Mouse (Mus musculus): ENCODE results near the gene Abca13. TPM values are rescaled to one million over a fixed set of nuclear protein-coding genes. Genes with fewer than 3 reads are reported as not detected.

Abca13 gene
- polyA plus RNA-seq, 1 experiment: 0.04 TPM

DNA sequence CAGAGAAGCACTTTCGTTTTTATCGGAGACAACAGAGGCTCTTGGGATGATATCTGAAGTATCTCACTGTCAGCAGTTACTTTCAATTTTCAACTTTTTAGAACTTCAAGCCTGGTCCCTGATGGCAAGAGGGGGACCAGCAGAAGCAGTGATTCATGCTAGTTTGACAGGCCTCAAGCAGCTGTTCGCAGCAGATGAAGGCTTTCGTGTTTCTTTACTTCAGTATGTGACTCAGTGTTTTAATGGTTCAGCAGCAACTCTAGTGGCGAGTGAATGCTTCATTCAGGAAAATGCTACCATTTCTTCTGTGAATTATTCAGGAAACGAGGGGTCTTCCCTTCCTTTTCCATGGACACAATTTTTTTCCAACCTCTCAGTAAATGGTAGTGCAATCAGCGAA lies 99.4 kb downstream of the Abca13 start:
- TF ChIP-seq POLR2A (IDR thresholded peaks at IDR 0.05; ENCODE audit: control insufficient read depth, low read depth, low read length) (no peak), CTCF (IDR thresholded peaks at IDR 0.05; ENCODE audit: control insufficient read depth, insufficient read depth, insufficient replicate concordance, low read depth, low read length) (no peak)
- H3K4me3 ChIP-seq (ENCODE audit: control insufficient read depth, low read depth, low read length): no peak overlapping the region
- no peaks in the 10 kb centered on the region for H3K27me3 ChIP-seq (ENCODE audit: control insufficient read depth, insufficient read depth, low read length)
- H3K36me3 ChIP-seq (ENCODE audit: control insufficient read depth, insufficient read depth, low read length): no peaks in the 10 kb centered on the region
- no peak overlapping the region for H3K27ac ChIP-seq (ENCODE audit: control insufficient read depth, insufficient read depth, low read depth, low read length)
- no peaks in the 10 kb centered on the region for H3K4me1 ChIP-seq (ENCODE audit: control insufficient read depth, insufficient read depth, low read length)

DNA sequence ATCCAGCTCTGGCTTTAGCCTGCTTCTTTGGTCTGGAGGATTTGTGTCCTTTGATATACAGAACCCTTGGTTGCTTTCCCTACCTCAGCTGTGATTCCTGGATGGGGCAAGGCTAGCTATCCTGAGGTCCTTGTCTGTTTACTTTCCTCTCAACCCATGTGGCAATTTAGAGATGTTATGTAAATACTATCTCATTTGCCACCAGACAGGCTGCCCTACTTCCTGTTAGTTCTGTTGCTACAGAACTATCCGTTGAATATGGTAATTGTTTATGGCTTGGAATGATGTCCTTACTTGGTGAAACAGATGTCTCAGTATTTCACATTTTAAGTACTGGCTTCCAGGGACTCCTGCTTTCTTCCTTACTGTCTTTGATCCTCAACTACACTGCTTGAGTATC lies 107.9 kb downstream of the Abca13 start:
- no peak for TF ChIP-seq POLR2A (IDR thresholded peaks at IDR 0.05; ENCODE audit: control insufficient read depth, low read depth, low read length)
- TF ChIP-seq CTCF (IDR thresholded peaks at IDR 0.05; ENCODE audit: control insufficient read depth, insufficient read depth, insufficient replicate concordance, low read depth, low read length): no peak
- Histone ChIP-seq H3K36me3 (ENCODE audit: control insufficient read depth, insufficient read depth, low read length) (no peaks in the 10 kb centered on the region), H3K4me3 (ENCODE audit: control insufficient read depth, low read depth, low read length) (no peak overlapping the region), H3K27ac (ENCODE audit: control insufficient read depth, insufficient read depth, low read depth, low read length) (no peak overlapping the region), H3K4me1 (ENCODE audit: control insufficient read depth, insufficient read depth, low read length) (no peaks in the 10 kb centered on the region), H3K27me3 (ENCODE audit: control insufficient read depth, insufficient read depth, low read length) (no peaks in the 10 kb centered on the region)

DNA sequence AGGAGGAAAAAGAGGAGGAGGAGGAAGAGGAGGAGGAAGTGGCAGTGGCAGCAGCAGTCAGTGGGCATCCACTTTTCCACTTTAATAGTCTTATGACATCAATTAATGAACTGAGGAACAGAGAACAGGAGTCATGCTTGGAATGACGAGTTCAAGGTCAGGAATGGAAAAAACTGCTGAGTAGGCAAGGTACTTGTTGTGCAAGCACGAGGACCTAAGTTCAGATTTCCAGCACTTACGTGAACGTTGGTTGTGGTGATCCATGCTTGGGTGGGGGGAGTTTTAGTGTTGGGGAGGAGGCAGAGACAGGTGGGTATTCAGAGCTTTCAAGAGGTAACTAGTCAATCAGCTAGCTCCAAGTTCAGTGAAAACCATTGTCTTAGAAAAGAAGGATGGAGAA lies 113.7 kb downstream of the Abca13 start:
- Histone ChIP-seq H3K27me3 (ENCODE audit: control insufficient read depth, insufficient read depth, low read length) (no peaks in the 10 kb centered on the region), H3K36me3 (ENCODE audit: control insufficient read depth, insufficient read depth, low read length) (no peaks in the 10 kb centered on the region), H3K4me3 (ENCODE audit: control insufficient read depth, low read depth, low read length) (no peak overlapping the region), H3K27ac (ENCODE audit: control insufficient read depth, insufficient read depth, low read depth, low read length) (no peak overlapping the region), H3K4me1 (ENCODE audit: control insufficient read depth, insufficient read depth, low read length) (no peaks in the 10 kb centered on the region)
- no peak for TF ChIP-seq POLR2A (IDR thresholded peaks at IDR 0.05; ENCODE audit: control insufficient read depth, low read depth, low read length)
- no peak for TF ChIP-seq CTCF (IDR thresholded peaks at IDR 0.05; ENCODE audit: control insufficient read depth, insufficient read depth, insufficient replicate concordance, low read depth, low read length)

DNA sequence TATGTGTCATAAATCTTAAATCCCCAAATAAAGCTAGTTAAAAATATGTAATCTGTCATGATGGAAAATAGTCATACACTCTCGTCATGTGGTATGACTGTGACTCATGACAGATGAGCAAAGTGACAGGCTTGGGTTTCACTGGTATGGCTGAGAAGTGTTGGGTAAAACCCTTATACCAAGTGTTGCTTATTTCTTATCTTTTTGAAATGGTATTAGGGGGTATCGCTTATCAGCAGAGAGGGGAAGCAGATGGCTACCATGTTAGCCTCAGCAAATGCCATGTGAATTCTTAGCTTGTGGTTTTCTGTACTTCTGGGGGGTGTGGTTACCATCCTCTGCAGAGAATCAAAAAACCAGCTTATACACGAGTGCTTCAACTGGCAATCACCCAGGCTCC lies 124.8 kb downstream of the Abca13 start:
- TF ChIP-seq POLR2A (IDR thresholded peaks at IDR 0.05; ENCODE audit: control insufficient read depth, low read depth, low read length) (no peak), CTCF (IDR thresholded peaks at IDR 0.05; ENCODE audit: control insufficient read depth, insufficient read depth, insufficient replicate concordance, low read depth, low read length) (no peak)
- H3K4me3 ChIP-seq (ENCODE audit: control insufficient read depth, low read depth, low read length): no peak overlapping the region
- no peaks in the 10 kb centered on the region for H3K4me1 ChIP-seq (ENCODE audit: control insufficient read depth, insufficient read depth, low read length)
- no peaks in the 10 kb centered on the region for H3K27me3 ChIP-seq (ENCODE audit: control insufficient read depth, insufficient read depth, low read length)
- no peak overlapping the region for H3K27ac ChIP-seq (ENCODE audit: control insufficient read depth, insufficient read depth, low read depth, low read length)
- no peaks in the 10 kb centered on the region for H3K36me3 ChIP-seq (ENCODE audit: control insufficient read depth, insufficient read depth, low read length)

DNA sequence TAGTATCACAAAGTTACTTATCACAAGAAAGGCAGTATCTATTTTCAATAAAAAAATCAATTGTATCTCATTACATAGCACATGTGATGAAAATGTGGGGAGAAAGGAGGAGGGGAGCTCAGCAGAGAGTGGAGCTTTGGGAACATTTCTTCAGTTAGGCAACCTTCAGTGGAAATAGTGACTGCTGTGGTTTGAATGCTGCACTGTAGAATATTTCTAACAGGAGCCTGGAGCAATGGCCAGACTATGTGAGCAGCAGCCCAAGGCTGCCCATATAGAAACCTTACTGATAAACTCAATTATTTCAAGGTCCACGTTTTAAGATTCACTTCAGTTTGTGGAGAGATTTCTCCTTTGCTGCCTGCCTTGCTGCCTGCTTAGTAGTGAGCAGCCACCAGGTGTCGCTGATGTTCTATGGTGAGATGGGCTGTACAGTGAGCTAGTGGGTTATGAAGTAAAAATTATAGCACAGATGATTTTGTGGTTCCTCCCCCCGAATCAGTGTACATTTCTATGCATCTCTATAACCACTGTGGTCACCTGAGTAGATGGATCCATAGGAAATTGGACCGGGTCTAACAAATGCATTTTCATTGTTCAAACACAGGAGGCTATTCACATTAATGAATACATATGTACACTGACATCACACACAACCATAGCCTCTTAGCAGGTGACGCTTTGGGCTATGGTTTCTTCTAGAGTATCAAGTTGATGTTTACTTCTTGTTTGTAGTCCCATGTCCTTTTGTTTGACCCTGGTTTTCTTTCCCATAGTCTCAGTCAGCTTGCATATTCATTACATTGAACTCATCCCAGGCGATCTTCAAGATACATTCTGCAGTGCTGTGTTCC lies 125.6 kb downstream of the Abca13 start:
- TF ChIP-seq POLR2A (IDR thresholded peaks at IDR 0.05; ENCODE audit: control insufficient read depth, low read depth, low read length) (no peak), CTCF (IDR thresholded peaks at IDR 0.05; ENCODE audit: control insufficient read depth, insufficient read depth, insufficient replicate concordance, low read depth, low read length) (peak; percentile 55; the same call in 1 of the 2 replicates)
- H3K36me3 ChIP-seq (ENCODE audit: control insufficient read depth, insufficient read depth, low read length): no peaks in the 10 kb centered on the region
- H3K27me3 ChIP-seq (ENCODE audit: control insufficient read depth, insufficient read depth, low read length): no peaks in the 10 kb centered on the region
- H3K4me1 ChIP-seq (ENCODE audit: control insufficient read depth, insufficient read depth, low read length): no peaks in the 10 kb centered on the region
- H3K4me3 ChIP-seq (ENCODE audit: control insufficient read depth, low read depth, low read length): no peak overlapping the region
- H3K27ac ChIP-seq (ENCODE audit: control insufficient read depth, insufficient read depth, low read depth, low read length): no peak overlapping the region

DNA sequence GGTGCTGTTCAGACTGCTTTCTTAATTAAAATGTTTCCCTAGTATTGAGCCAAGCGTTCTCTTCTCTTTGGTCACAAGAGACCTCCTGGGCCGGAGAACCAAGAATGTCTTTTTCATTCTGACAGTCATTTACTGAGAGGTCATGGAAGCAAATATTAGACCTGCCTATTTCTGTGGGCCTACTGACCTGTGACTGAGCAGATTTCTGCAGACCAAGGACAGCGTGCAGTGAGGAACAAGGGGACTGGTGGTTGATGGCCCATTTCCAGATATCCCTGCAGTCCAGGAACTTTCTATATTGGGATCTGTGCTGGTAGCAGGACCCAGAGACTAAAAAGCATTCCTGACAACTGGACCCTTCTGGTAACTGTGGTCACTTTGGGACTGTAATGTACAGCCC lies 146.4 kb downstream of the Abca13 start:
- H3K27me3 ChIP-seq (ENCODE audit: control insufficient read depth, insufficient read depth, low read length): no peaks in the 10 kb centered on the region
- no peaks in the 10 kb centered on the region for H3K4me1 ChIP-seq (ENCODE audit: control insufficient read depth, insufficient read depth, low read length)

DNA sequence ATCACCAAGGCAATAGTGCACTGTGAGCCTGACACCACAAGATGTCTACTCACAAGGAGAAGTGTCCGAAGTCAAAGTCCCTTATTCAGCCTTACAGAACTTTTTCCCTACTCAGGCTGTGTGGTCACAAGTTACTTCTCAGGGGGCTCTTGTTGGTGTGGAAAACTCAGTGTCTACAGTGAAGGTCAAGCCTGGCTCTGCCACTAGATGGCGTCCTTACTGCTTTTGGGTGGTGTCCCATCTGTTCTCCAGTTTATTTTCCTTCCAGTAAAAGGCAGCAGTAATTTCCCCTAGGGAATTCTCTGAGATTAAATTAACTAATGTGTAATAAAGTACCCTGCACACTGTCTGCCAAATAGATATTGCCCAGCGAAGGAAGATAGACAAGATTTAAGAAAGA lies 156.0 kb downstream of the Abca13 start:
- TF ChIP-seq CTCF (IDR thresholded peaks at IDR 0.05; ENCODE audit: control insufficient read depth, insufficient read depth, insufficient replicate concordance, low read depth, low read length) (peak; percentile 12; the same call in 1 of the 2 replicates), POLR2A (IDR thresholded peaks at IDR 0.05; ENCODE audit: control insufficient read depth, low read depth, low read length) (no peak)
- Histone ChIP-seq H3K27me3 (ENCODE audit: control insufficient read depth, insufficient read depth, low read length) (no peaks in the 10 kb centered on the region), H3K4me1 (ENCODE audit: control insufficient read depth, insufficient read depth, low read length) (no peaks in the 10 kb centered on the region), H3K4me3 (ENCODE audit: control insufficient read depth, low read depth, low read length) (no peak overlapping the region), H3K36me3 (ENCODE audit: control insufficient read depth, insufficient read depth, low read length) (no peaks in the 10 kb centered on the region), H3K27ac (ENCODE audit: control insufficient read depth, insufficient read depth, low read depth, low read length) (no peak overlapping the region)

More for the DNA sequence above, 146.4 kb downstream of the Abca13 start:
- no peak for TF ChIP-seq CTCF (IDR thresholded peaks at IDR 0.05; ENCODE audit: control insufficient read depth, insufficient read depth, insufficient replicate concordance, low read depth, low read length)
- no peak for TF ChIP-seq POLR2A (IDR thresholded peaks at IDR 0.05; ENCODE audit: control insufficient read depth, low read depth, low read length)
- H3K27ac ChIP-seq (ENCODE audit: control insufficient read depth, insufficient read depth, low read depth, low read length): no peak overlapping the region
- no peak overlapping the region for H3K4me3 ChIP-seq (ENCODE audit: control insufficient read depth, low read depth, low read length)
- H3K36me3 ChIP-seq (ENCODE audit: control insufficient read depth, insufficient read depth, low read length): no peaks in the 10 kb centered on the region

All from testis, adult 2 months (tissue).